Mouse (Mus musculus): Measurements from ENCODE around the gene Cnot10.

DNA sequence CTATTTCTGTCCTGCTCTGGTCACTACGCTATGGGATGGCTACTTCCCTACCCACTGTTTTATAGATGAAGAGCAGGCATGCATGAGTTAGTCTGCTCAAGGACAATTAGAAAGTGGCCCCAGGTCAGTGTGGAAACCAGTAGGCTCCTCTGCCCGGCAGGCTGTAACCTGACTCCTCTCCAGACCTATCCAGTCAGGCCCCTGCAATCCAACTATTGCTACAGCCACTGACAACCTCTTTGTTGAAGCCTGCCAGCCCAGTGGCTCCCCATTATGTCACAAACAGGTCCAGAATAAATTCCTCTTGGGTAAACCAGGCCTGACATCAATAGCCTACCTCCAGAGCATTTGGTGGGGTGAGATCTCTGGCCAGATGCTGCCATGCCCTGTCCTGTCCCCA, 103.4 kb downstream of the Cnot10 start:
- TF ChIP-seq CTCF (IDR thresholded peaks at IDR 0.05 in 2 of 3, conservative IDR thresholded peaks at IDR 0.05 in 1 of 3; ENCODE audit: control insufficient read depth in 1 of 3, insufficient read depth in 1 of 3, low read depth in 2 of 3, low read length in 3 of 3, poor library complexity in 1 of 3, severe bottlenecking in 1 of 3) = no peak
- TF ChIP-seq POLR2A (IDR thresholded peaks at IDR 0.05; ENCODE audit: control insufficient read depth in 1 of 2, insufficient read depth in 1 of 2, low read depth in 1 of 2, low read length in 2 of 2, poor library complexity in 1 of 2) = no peak
- no peak for TF ChIP-seq USF1 (IDR thresholded peaks at IDR 0.05; ENCODE audit: low read depth, low read length)
- no peak for TF ChIP-seq MXI1 (IDR thresholded peaks at IDR 0.05; ENCODE audit: low read depth, low read length)
- TF ChIP-seq TCF12 (IDR thresholded peaks at IDR 0.05; ENCODE audit: low read depth, low read length) = no peak
- no peak for TF ChIP-seq CHD2 (IDR thresholded peaks at IDR 0.05; ENCODE audit: low read length)
- TF ChIP-seq ZMIZ1 (IDR thresholded peaks at IDR 0.05; ENCODE audit: low read depth, low read length) = no peak
- no peak for TF ChIP-seq MYC (IDR thresholded peaks at IDR 0.05; ENCODE audit: low read depth, low read length)
- no peak for TF ChIP-seq RCOR1 (IDR thresholded peaks at IDR 0.05; ENCODE audit: low read depth, low read length)
- no peak for TF ChIP-seq HCFC1 (IDR thresholded peaks at IDR 0.05; ENCODE audit: low read depth, low read length)
- no peak for TF ChIP-seq JUND (IDR thresholded peaks at IDR 0.05; ENCODE audit: low read depth, low read length)
- TF ChIP-seq ZC3H11A (IDR thresholded peaks at IDR 0.05; ENCODE audit: low read depth, low read length) = no peak
- TF ChIP-seq ETS1 (IDR thresholded peaks at IDR 0.05; ENCODE audit: low read depth, low read length) = no peak
- no peak for TF ChIP-seq NRF1 (IDR thresholded peaks at IDR 0.05; ENCODE audit: insufficient read depth, low read depth, low read length, poor library complexity, severe bottlenecking)
